ENCODE assay signal across 10 mouse cellular contexts in the genomic region with DNA sequence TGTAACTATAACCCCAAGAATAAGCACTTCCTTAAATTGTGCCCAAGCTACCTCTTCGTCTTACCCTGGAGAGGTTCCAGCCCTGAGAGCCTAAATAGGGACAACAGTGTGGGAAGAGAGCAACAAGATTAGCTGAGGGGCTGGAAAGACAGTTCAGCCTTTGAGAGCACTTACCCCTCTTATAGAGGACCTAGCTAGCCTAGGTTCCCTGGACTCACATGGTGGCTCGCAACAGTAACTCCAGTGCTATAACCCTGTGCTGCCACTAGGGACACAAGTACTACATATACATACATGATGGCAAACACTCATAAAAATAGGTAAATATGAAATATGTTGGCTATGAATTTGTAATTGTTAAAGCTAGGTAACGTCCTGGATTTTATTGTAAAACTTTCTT. TPM values are rescaled to one million over a fixed set of nuclear protein-coding genes. Genes with fewer than 3 reads are reported as not detected.
DNase-seq lines count a peak whose midpoint lies in the region; ATAC-seq and TF ChIP-seq lines count a peak whose summit lies in the region.
"Had no signal": no experiment of that assay in that cellular context is flagged by ENCODE, and none has a peak within 500 bp of the region (broad histone marks: within the 10 kb centered on the region; RNA-seq: fewer than 3 reads in every experiment).

No protein-coding gene starts in this region.

- TF ChIP-seq CTCF in forebrain, postnatal 0 days (IDR thresholded peaks at IDR 0.05; ENCODE audit: low read depth) = peak; percentile 49

- peaks cover 10% of the 10 kb centered on the region; the same call in 1 of the 2 replicates for H3K36me3 ChIP-seq in forebrain, postnatal 0 days (ENCODE audit: insufficient read depth)
- no peaks in the 10 kb centered on the region for H3K36me3 ChIP-seq in forebrain, embryonic 16.5 days (ENCODE audit: control insufficient read depth, insufficient read depth)
- H3K36me3 ChIP-seq in forebrain, embryonic 11.5 days (ENCODE audit: control insufficient read depth, insufficient read depth, low read length) = no peaks in the 10 kb centered on the region; the same call in 1 of the 2 replicates

- H3K27ac ChIP-seq in forebrain, postnatal 0 days (ENCODE audit: low read depth, low read length) = no peak overlapping the region
- no peak overlapping the region for H3K27ac ChIP-seq in forebrain, embryonic 16.5 days (ENCODE audit: low read length)
- H3K27ac ChIP-seq in forebrain, embryonic 11.5 days (ENCODE audit: low read depth, low read length) = no peak overlapping the region
- H3K27ac ChIP-seq: midbrain, embryonic 12.5 days had no signal

- DNase-seq in forebrain, postnatal 0 days = no peak
- DNase-seq in lung, postnatal 36 days = peak; percentile 20
- no peak for DNase-seq in lung, adult 18-20 months
- peak; percentile 59 for DNase-seq in ZHBTc4 (ENCODE audit: low read depth, low spot score)
- peak; percentile 31 for DNase-seq in retina, postnatal 1 day
- no peak for DNase-seq in urinary bladder, postnatal 25 days (ENCODE audit: low spot score)
- DNase-seq in forebrain, embryonic 11.5 days (ENCODE audit: low spot score) = no peak

- no peak overlapping the region for H3K4me2 ChIP-seq in forebrain, postnatal 0 days (ENCODE audit: low read depth)
- H3K4me2 ChIP-seq in forebrain, embryonic 16.5 days (ENCODE audit: low read length) = no peak overlapping the region
- no peak overlapping the region for H3K4me2 ChIP-seq in forebrain, embryonic 11.5 days (ENCODE audit: low read depth, low read length, severe bottlenecking)
- H3K4me2 ChIP-seq: midbrain, embryonic 12.5 days had no signal

- no peak overlapping the region for H3K9ac ChIP-seq in forebrain, postnatal 0 days
- H3K9ac ChIP-seq in forebrain, embryonic 16.5 days (replicated peaks; ENCODE audit: low read depth, low read length) = no peak overlapping the region
- no peak overlapping the region for H3K9ac ChIP-seq in forebrain, embryonic 11.5 days (ENCODE audit: low read length)
- H3K9ac ChIP-seq: midbrain, embryonic 12.5 days had no signal

- no peak for ATAC-seq in forebrain, postnatal 0 days
- no peak for ATAC-seq in forebrain, embryonic 16.5 days
- no peak for ATAC-seq in forebrain, embryonic 11.5 days (replicated peaks; ENCODE audit: low FRiP score)

- H3K4me3 ChIP-seq in forebrain, postnatal 0 days (ENCODE audit: low read depth, low read length) = no peak overlapping the region
- H3K4me3 ChIP-seq in forebrain, embryonic 16.5 days (replicated peaks; ENCODE audit: low read length) = no peak overlapping the region
- no peak overlapping the region for H3K4me3 ChIP-seq in forebrain, embryonic 11.5 days (ENCODE audit: low read depth, low read length)
- H3K4me3 ChIP-seq: midbrain, embryonic 12.5 days had no signal

- no peaks in the 10 kb centered on the region for H3K27me3 ChIP-seq in forebrain, postnatal 0 days (ENCODE audit: insufficient read depth, low read length)
- H3K27me3 ChIP-seq in forebrain, embryonic 16.5 days (replicated peaks; ENCODE audit: control insufficient read depth, insufficient read depth, low read length) = no peaks in the 10 kb centered on the region
- no peaks in the 10 kb centered on the region for H3K27me3 ChIP-seq in forebrain, embryonic 11.5 days (ENCODE audit: control insufficient read depth, insufficient read depth, low read length)
- H3K27me3 ChIP-seq: midbrain, embryonic 12.5 days had no signal

- no peaks in the 10 kb centered on the region for H3K4me1 ChIP-seq in forebrain, postnatal 0 days (ENCODE audit: insufficient read depth)
- H3K4me1 ChIP-seq in forebrain, embryonic 16.5 days (replicated peaks; ENCODE audit: control insufficient read depth, insufficient read depth, low read length) = peaks cover 5% of the 10 kb centered on the region
- no peaks in the 10 kb centered on the region for H3K4me1 ChIP-seq in forebrain, embryonic 11.5 days (replicated peaks; ENCODE audit: control insufficient read depth, insufficient read depth, low read length)

- WGBS in forebrain, postnatal 0 days = 82% methylated on average over 3 of the region's 3 CpGs
- 74% methylated on average over 3 of the region's 3 CpGs for WGBS in forebrain, embryonic 16.5 days
- 78% methylated on average over 3 of the region's 3 CpGs for WGBS in forebrain, embryonic 11.5 days

- H3K9me3 ChIP-seq in forebrain, postnatal 0 days (ENCODE audit: low read length) = no peaks in the 10 kb centered on the region
- no peaks in the 10 kb centered on the region for H3K9me3 ChIP-seq in forebrain, embryonic 16.5 days (ENCODE audit: control insufficient read depth, low read length)
- no peaks in the 10 kb centered on the region for H3K9me3 ChIP-seq in forebrain, embryonic 11.5 days (ENCODE audit: control insufficient read depth, low read length)
- H3K9me3 ChIP-seq: midbrain, embryonic 12.5 days had no signal

RNA-seq across cellular contexts. Expression of a gene that starts 3.7 kb away (rescaled TPM):
- 199 and 291 TPM in 2 replicates for total RNA-seq in forebrain, postnatal 0 days (2014; rRNA removed)
- 418 and 566 TPM in 2 replicates for polyA plus RNA-seq in forebrain, postnatal 0 days (2015; fragmentation: Nextera tagmentation; extraction: Ambion mirVana)
- 490 and 513 TPM in 2 replicates for polyA plus RNA-seq in forebrain, embryonic 16.5 days (2015; fragmentation: Nextera tagmentation; extraction: Ambion mirVana)
- 801 and 823 TPM in 2 replicates for polyA plus RNA-seq in forebrain, embryonic 11.5 days (2014; fragmentation: Nextera tagmentation; extraction: Ambion mirVana)

RNA-seq across cellular contexts. Expression of a gene that starts 46.9 kb away (rescaled TPM):
- 5.7 and 6.4 TPM in 2 replicates for total RNA-seq in forebrain, postnatal 0 days (2014; rRNA removed)
- polyA plus RNA-seq in forebrain, postnatal 0 days (2015; fragmentation: Nextera tagmentation; extraction: Ambion mirVana) = not detected in 2 replicates
- polyA plus RNA-seq in forebrain, embryonic 16.5 days (2015; fragmentation: Nextera tagmentation; extraction: Ambion mirVana) = not detected in 2 replicates
- not detected in 2 replicates for polyA plus RNA-seq in forebrain, embryonic 11.5 days (2014; fragmentation: Nextera tagmentation; extraction: Ambion mirVana)
- polyA plus RNA-seq: embryonic facial prominence, embryonic 14.5 days; midbrain, embryonic 12.5 days had no signal

RNA-seq across cellular contexts. Expression of a gene that starts 47.3 kb away (rescaled TPM):
- 7.0 and 10.0 TPM in 2 replicates for total RNA-seq in forebrain, postnatal 0 days (2014; rRNA removed)
- polyA plus RNA-seq in forebrain, postnatal 0 days (2015; fragmentation: Nextera tagmentation; extraction: Ambion mirVana) = 0.78 and 1.4 TPM in 2 replicates
- 3.6 and 3.7 TPM in 2 replicates for polyA plus RNA-seq in forebrain, embryonic 16.5 days (2015; fragmentation: Nextera tagmentation; extraction: Ambion mirVana)
- polyA plus RNA-seq in forebrain, embryonic 11.5 days (2014; fragmentation: Nextera tagmentation; extraction: Ambion mirVana) = 6.2 and 7.2 TPM in 2 replicates

Comparison
In these comparisons a context has a peak if more than half of its experiments do, and no peak if none do; other contexts are left out.
1. DNase-seq: peak in lung, postnatal 36 days (single experiment), ZHBTc4 (single experiment) and retina, postnatal 1 day (single experiment); none in forebrain, postnatal 0 days (single experiment), lung, adult 18-20 months (0 of 2), urinary bladder, postnatal 25 days (single experiment) and forebrain, embryonic 11.5 days (single experiment).